Mouse (Mus musculus) testis, adult 2 months (tissue): ENCODE measurements around the gene Rcn1.

Experiments
- CTCF ChIP-seq: fragments of 200-500 bp; IDR thresholded peaks from 2 replicates; pipeline ENCODE4 v1.5.1; 2012; ENCODE audit warnings: low read depth, mild to moderate bottlenecking, inconsistent platforms, low read length, moderate library complexity; ENCODE audit not compliant: control insufficient read depth, insufficient read depth, insufficient replicate concordance
- POLR2A ChIP-seq: fragments of 200-500 bp; IDR thresholded peaks from 2 replicates; pipeline ENCODE4 v1.6.1; 2012; ENCODE audit warnings: low read depth, mild to moderate bottlenecking, inconsistent platforms, low read length, moderate library complexity; ENCODE audit not compliant: control insufficient read depth

GRCm38 (mm10) chr2:105394375-105394774 is 4.7 kb downstream of the Rcn1 start:
- TF ChIP-seq POLR2A (no peak), CTCF (no peak)
